Mouse (Mus musculus) heart, adult 18-20 months (tissue): ENCODE measurements around the gene Tra2b. TPM values are rescaled to one million over a fixed set of nuclear protein-coding genes. Genes with fewer than 3 reads are reported as not detected.
"Not testable (repeated sequence)": the region's sequence is repeated elsewhere in the genome, so short reads cannot be mapped to it uniquely, and the experiment has no call there.

ENCODE experiments used
- DNase-seq, 2 experiments: peaks; one replicate each; pipeline ENCODE4 v3.0.0; 2021 to 2022; ENCODE audit warnings: mixed read lengths in 1 of 2
- total RNA-seq, 2 experiments: library from RNA; stranded (reverse); gene quantifications; 2 replicates each; pipeline ENCODE4 v1.2.3; 2021

The Tra2b gene
- total RNA-seq, 2 experiments from 2014 or later = 42.2 to 47.8 TPM

- no peak for DNase-seq
These were observed 23.5 kb downstream of the Tra2b start for GRCm38 (mm10) chr16:22242239-22242866.

- no peak for DNase-seq
These were observed 24.2 kb downstream of the Tra2b start for GRCm38 (mm10) chr16:22241376-22242238.

- DNase-seq = no peak
These were observed 24.9 kb downstream of the Tra2b start for GRCm38 (mm10) chr16:22240856-22241255.

- no peak for DNase-seq
These were observed 25.8 kb downstream of the Tra2b start for GRCm38 (mm10) chr16:22239978-22240377.

GRCm38 (mm10) chr16:22238928-22239620 lies 26.7 kb downstream of the Tra2b start:
- DNase-seq = no peak

GRCm38 (mm10) chr16:22238402-22238801 lies 27.4 kb downstream of the Tra2b start:
- DNase-seq = not testable (repeated sequence)

- no peak for DNase-seq
These were observed 29.0 kb downstream of the Tra2b start for GRCm38 (mm10) chr16:22236814-22237213.

GRCm38 (mm10) chr16:22234535-22234934 lies 31.3 kb downstream of the Tra2b start:
- no peak for DNase-seq

- DNase-seq = not testable (repeated sequence)
These were observed 35.5 kb downstream of the Tra2b start for GRCm38 (mm10) chr16:22230276-22230675.

GRCm38 (mm10) chr16:22203501-22203900 lies 62.3 kb downstream of the Tra2b start:
- no peak for DNase-seq

- DNase-seq = no peak
These were observed 63.9 kb downstream of the Tra2b start for GRCm38 (mm10) chr16:22201858-22202257.

GRCm38 (mm10) chr16:22200476-22200875 lies 65.3 kb downstream of the Tra2b start:
- DNase-seq = no peak

Other genes with a start within 250 kb of the Tra2b start
- 1 to 10 TPM; 4.1 to 6.1 TPM for gene Igf2bp2, start 102.7 kb downstream of the Tra2b start, total RNA-seq
- gene Etv5, start 173.7 kb upstream of the Tra2b start, total RNA-seq = 1 to 10 TPM; 6.9 to 7.5 TPM